Mouse (Mus musculus) right cerebral cortex, adult 18-20 months (tissue): Measurements from ENCODE around the gene Thrb.

Experiments
- DNase-seq: peaks from one replicate; pipeline ENCODE4 v3.0.0; 2022; ENCODE audit warnings: mixed read lengths

Gene Thrb

GRCm38 (mm10) chr14:17786249-17786648 lies 126.2 kb downstream of the Thrb start:
- DNase-seq = no peak

- DNase-seq = no peak
Observed at GRCm38 (mm10) chr14:17803934-17804602, 144.0 kb downstream of the Thrb start.

DNA sequence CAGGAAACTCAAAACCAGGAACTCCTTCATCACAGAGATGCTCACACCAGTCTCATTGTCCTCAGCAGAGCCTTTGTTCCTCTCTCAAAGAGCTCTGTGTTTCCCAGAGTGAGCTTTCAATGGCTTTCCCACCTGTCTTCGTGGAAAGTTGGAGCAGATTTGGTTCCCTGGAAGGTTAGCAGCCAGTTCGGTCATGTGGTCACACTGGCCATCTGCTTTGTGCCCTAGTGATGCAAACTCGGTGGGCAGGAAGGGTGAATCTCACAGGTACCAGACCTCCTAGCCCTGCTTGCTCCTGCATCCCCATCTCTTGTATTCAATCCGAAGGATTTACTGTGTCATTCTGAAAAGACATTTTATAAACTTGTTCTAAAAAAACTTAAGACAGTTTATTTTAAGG lies 151.0 kb downstream of the Thrb start:
- DNase-seq = no peak

GRCm38 (mm10) chr14:17812414-17812813 lies 152.4 kb downstream of the Thrb start:
- no peak for DNase-seq

DNA sequence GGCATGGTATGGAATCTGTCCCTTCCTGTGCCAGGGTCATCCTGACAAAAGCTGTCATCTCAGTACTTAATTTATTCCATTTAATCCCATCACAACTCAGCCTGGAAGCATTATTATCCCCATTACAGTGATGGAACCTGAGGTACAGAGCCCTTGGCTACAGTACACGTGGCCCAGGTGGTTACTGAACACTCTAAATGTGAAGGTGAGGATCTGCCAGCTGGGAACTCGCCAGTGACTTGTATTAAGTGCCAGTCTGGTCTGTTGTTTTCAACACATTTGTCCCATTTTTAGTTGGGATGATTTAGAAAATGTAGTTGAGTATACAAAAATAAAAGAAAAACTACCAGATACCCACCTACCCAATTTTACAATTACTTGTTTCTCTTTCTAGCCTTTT lies 155.0 kb downstream of the Thrb start:
- DNase-seq = no peak

DNA sequence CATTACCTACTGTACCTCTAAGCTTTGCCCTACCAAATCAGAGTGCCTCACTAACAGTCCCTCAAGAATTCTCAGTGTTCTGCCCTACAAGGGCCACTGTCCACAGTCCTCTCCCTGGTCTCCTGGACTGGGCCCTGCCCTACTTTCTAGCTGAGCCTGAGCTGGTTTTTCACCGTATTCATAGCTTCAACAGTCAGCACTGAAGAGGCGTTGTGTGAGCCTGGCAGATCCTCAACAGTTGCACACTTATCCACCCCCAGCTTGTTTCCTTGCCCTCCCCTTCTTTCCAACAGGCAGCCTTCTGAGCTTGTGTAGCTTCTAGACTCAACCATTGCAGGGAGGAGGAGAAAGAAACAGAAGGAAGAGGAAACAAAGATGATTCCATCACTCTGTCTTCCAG lies 158.0 kb downstream of the Thrb start:
- peak; percentile 88 for DNase-seq

- DNase-seq = no peak
Observed at GRCm38 (mm10) chr14:17822754-17823153, 162.7 kb downstream of the Thrb start.

- DNase-seq = peak; percentile 21
Observed at GRCm38 (mm10) chr14:17827401-17827800, 167.3 kb downstream of the Thrb start.

- no peak for DNase-seq
Observed at GRCm38 (mm10) chr14:17835738-17836137, 175.7 kb downstream of the Thrb start.

DNA sequence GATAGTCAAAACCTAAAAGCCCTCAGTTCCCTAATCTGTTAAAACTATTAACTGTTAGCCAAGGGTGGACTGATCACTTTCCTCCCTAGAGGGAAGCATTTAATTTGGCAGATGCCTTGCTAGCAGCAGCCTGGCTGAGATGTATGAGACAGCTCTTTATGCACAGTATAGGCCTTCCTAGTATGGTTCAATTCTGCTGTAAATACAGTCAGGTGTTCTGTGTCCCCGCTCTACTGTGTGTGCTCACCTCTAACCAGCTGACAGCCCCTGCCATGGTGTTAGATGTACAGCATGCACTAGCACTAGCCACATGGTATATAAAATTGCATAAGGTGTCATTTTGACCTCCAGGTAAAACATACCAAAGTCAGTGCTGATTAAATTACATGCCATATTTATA lies 176.7 kb downstream of the Thrb start:
- no peak for DNase-seq

DNA sequence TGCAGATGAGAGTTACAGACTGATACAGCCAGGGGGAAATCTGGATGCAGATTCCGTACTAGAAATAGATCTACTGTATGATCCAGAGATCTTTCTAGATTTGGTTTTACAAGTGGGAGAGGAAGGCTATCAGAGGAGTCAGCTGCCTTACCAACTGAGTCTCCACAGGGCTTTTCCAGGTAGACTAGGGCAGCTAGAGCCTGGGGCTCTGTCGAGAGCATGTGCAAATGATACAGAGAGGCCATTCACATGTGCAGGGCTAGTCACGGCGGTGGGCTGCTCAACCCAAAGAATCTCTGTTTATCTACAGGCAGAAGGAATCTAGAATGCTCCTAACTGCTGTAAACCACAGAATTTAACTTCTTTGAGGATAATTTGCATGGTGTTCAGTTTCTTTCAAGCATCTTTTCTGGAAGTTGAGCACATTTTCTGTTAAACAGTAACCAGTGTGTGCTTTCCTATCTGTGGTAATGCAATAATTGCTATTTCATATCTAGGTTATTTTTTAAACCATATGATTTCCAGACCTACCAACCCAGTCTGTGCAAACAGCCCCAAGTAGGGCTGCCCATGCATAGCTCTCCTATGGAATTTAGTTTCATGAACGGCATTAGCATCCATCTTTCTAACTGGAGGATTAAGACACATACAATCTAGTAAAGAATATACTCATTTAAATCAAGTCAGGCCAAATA lies 185.1 kb downstream of the Thrb start:
- no peak for DNase-seq

- no peak for DNase-seq
Observed at GRCm38 (mm10) chr14:17845871-17846270, 185.8 kb downstream of the Thrb start.

DNA sequence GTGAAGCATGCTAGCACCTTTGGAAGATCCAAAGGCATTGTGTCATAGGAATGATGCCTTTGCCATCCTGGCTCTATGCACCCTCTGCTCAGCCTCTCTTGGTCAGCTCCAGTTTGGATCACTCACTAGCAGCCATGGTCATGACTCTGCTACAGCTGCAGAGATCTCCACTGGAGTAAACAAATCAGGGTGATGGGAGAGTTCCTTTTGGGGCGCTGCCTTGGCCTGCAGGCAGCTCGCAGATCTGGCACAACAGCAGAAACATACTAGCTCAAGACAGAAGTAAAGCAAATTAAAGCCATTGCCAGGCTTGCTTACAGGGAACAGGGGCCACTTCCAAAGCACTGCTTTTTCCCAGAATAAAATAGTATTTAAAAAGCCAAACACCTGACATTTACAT lies 186.6 kb downstream of the Thrb start:
- DNase-seq = no peak

DNA sequence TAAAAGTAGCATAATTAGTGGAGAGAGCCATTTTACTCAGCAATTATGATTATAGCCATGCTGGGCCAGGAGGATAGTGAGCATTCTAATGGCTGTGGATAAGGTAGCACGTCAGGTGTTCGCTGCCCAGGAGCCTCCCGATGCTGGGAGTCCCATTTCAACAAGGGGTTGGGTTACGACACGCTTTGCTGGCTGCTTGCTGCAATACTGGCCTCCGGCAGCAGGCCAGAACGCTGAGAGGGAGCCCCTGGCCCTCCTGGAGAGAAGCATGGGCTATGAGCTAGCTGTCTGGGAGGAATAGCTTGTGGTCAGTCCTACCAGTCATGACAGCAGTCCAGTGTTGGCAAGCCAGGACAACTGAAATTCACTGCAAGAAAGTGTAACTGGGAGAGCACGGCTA lies 187.2 kb downstream of the Thrb start:
- no peak for DNase-seq

DNA sequence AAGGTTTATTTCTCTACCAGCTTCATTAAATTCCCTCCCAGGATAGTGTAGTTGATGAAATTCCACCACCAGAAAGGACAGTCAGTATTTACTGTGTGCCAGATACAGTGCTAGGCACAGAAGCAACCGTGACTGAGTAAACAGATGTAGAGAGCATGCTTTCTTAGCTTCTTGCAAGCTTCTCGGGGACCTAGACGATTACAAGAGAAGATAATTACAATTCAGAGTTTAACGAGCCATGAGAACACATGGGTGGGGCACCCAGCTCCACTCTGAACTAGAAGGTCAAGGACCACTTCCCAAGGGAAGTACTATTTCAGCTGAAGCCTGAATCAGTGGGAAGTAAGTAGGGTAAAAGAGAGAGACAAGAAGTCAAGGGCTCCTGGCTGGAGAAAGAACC lies 190.3 kb downstream of the Thrb start:
- DNase-seq = no peak

- no peak for DNase-seq
Observed at GRCm38 (mm10) chr14:17852236-17852635, 192.2 kb downstream of the Thrb start.

GRCm38 (mm10) chr14:17859790-17860385 lies 199.8 kb downstream of the Thrb start:
- peak; percentile 12 for DNase-seq

DNA sequence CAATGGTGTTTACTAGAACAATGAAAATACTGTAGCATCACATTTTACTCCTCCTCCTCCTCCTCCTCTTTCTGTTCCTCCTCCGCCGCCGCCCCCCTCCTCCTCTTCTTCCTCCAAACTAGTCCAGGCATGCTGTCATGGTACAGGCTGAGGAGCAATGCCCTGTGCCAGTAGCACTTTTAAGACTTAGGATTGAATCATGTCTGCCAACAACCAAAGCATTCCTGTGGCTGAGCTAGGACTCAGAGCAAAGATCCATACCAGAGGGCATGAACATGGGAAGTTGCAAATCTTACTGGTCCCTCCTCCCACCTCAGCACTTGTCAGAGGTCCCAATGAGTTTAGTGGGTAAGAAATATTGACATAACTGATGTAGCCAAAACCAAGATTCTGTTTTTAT lies 202.6 kb downstream of the Thrb start:
- no peak for DNase-seq

DNA sequence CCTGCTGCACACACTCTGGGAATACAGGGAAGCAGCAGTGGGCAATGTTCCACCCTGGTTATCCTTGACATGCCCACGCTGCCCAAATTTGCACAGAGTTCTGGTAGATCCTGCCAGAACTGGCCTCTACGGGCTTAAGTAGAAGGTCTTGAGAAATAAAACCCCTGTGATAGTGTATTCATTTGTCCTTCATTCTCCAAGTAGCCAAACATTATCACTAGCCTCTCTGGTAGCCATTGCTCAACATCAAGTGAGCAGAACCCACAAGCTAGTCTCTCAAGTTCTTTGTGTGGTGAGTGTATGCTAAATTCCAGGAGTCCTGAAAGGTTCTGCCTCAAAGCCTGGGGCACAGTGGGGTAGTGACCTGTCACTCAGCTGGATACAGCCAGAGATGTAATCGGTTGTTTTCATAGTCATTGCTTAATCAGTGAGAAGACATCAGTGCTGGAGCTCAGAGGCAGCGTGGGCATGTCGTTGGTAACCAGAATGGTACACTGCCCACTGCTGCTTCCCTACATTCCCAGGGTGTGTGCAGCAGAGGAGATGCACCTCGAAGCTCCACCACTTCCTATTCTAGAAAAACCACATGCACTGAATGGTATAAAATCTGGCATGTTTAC lies 203.8 kb downstream of the Thrb start:
- peak; percentile 46 for DNase-seq

GRCm38 (mm10) chr14:17868326-17868725 lies 208.3 kb downstream of the Thrb start:
- DNase-seq = no peak

DNA sequence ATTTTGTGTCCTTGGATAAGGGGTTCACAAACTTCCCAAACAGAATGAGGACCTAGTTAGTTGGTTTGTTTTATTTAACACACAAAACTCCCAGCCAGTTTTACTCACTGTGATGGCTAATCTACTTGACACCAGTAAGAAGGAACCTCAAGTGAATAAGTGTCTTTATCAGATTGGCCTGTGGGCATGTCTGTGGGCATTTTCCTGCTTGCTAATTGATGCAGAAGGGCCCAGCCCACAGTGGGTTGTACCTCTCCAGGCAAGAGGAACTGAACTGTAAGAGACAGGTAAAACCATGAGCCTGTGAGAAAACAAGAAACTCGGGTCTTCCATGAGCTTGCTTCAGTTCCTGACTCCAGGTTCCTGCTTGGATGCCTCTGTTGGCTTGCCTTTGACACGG lies 215.9 kb downstream of the Thrb start:
- no peak for DNase-seq

DNA sequence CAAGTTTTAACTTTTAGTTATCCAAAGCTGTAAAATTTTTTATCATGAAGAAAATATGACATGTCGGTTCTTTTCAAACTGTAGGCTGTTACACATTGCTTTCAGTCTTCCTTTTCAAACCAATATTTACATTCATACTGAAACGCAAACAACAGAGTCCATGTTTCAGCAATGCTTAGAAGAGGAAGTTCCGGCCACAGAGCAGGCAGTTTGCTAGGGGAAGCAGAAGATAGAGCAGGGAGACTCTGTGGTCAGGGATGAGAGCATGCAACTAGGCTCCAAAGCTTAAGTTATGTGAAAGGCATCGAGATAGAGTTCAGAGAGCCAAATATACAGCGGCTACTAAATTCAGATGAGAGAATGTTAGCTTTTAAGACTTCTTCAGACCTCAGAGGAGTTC lies 219.4 kb downstream of the Thrb start:
- DNase-seq = no peak

- DNase-seq = no peak
Observed at GRCm38 (mm10) chr14:17884884-17885283, 224.8 kb downstream of the Thrb start.

- no peak for DNase-seq
Observed at GRCm38 (mm10) chr14:17885320-17885719, 225.3 kb downstream of the Thrb start.
